13 mouse cellular contexts compared by ENCODE assay signal in genomic region chr8:107544211-107544610, GRCm38 (mm10). TPM values are rescaled to one million over a fixed set of nuclear protein-coding genes. Genes with fewer than 3 reads are reported as not detected.
DNase-seq lines count a peak whose midpoint lies in the region; ATAC-seq and TF ChIP-seq lines count a peak whose summit lies in the region.
"Had no signal": no experiment of that assay in that cellular context is flagged by ENCODE, and none has a peak within 500 bp of the region (broad histone marks: within the 10 kb centered on the region; RNA-seq: fewer than 3 reads in every experiment).

No protein-coding gene starts in this region.

- peaks cover 42% of the 10 kb centered on the region for H3K4me1 ChIP-seq in heart, embryonic 10.5 days
- H3K4me1 ChIP-seq in kidney, embryonic 15.5 days, result peaks cover 18% of the 10 kb centered on the region
- H3K4me1 ChIP-seq in stomach, embryonic 15.5 days, result 0 out of 2 replicates have a peak, but pooled peaks cover 7% of the 10 kb centered on the region
- no peaks in the 10 kb centered on the region for H3K4me1 ChIP-seq in stomach, postnatal 0 days (replicated peaks; ENCODE audit: control insufficient read depth, insufficient read depth)
- peaks cover 6% of the 10 kb centered on the region for H3K4me1 ChIP-seq in stomach, embryonic 16.5 days (ENCODE audit: control insufficient read depth, insufficient read depth, low read length)

- no peaks in the 10 kb centered on the region for H3K9me3 ChIP-seq in heart, embryonic 10.5 days
- no peaks in the 10 kb centered on the region for H3K9me3 ChIP-seq in kidney, embryonic 15.5 days (replicated peaks)
- no peaks in the 10 kb centered on the region for H3K9me3 ChIP-seq in stomach, embryonic 15.5 days
- no peaks in the 10 kb centered on the region for H3K9me3 ChIP-seq in stomach, postnatal 0 days (ENCODE audit: control insufficient read depth, low read length)
- no peaks in the 10 kb centered on the region for H3K9me3 ChIP-seq in stomach, embryonic 16.5 days (replicated peaks; ENCODE audit: control insufficient read depth, low read length)

- no peak for TF ChIP-seq EP300 in stomach, postnatal 0 days (optimal IDR thresholded peaks at IDR 0.05)

- no peak overlapping the region for H3K9ac ChIP-seq in kidney, embryonic 15.5 days
- H3K9ac ChIP-seq in stomach, embryonic 15.5 days, result no peak overlapping the region
- H3K9ac ChIP-seq in stomach, postnatal 0 days (ENCODE audit: low read length), result no peak overlapping the region
- no peak overlapping the region for H3K9ac ChIP-seq in stomach, embryonic 16.5 days (ENCODE audit: low read length)

- H3K36me3 ChIP-seq in heart, embryonic 10.5 days, result peaks cover 18% of the 10 kb centered on the region
- peaks cover 27% of the 10 kb centered on the region for H3K36me3 ChIP-seq in kidney, embryonic 15.5 days
- no peaks in the 10 kb centered on the region for H3K36me3 ChIP-seq in stomach, embryonic 15.5 days
- peaks cover 5% of the 10 kb centered on the region; the same call in 1 of the 2 replicates for H3K36me3 ChIP-seq in stomach, postnatal 0 days (ENCODE audit: control insufficient read depth, insufficient read depth, low read length)
- H3K36me3 ChIP-seq in stomach, embryonic 16.5 days (ENCODE audit: control insufficient read depth, insufficient read depth, low read length), result no peaks in the 10 kb centered on the region

- peak overlapping the region; percentile 69; the same call in 1 of the 2 replicates for H3K27ac ChIP-seq in heart, embryonic 10.5 days
- H3K27ac ChIP-seq in kidney, embryonic 15.5 days, result peak overlapping the region; percentile 79; the same call in 1 of the 2 replicates
- peak overlapping the region; percentile 65; the same call in 1 of the 2 replicates for H3K27ac ChIP-seq in stomach, embryonic 15.5 days
- no peak overlapping the region for H3K27ac ChIP-seq in stomach, postnatal 0 days (replicated peaks)
- H3K27ac ChIP-seq in stomach, embryonic 16.5 days (ENCODE audit: low read length), result no peak overlapping the region

- H3K27me3 ChIP-seq in heart, embryonic 10.5 days (ENCODE audit: insufficient read depth, poor library complexity, severe bottlenecking), result no peaks in the 10 kb centered on the region
- no peaks in the 10 kb centered on the region for H3K27me3 ChIP-seq in kidney, embryonic 15.5 days
- no peaks in the 10 kb centered on the region for H3K27me3 ChIP-seq in stomach, embryonic 15.5 days (replicated peaks)
- no peaks in the 10 kb centered on the region for H3K27me3 ChIP-seq in stomach, postnatal 0 days (ENCODE audit: control insufficient read depth, insufficient read depth, low read length)
- H3K27me3 ChIP-seq in stomach, embryonic 16.5 days (ENCODE audit: control insufficient read depth, insufficient read depth, low read length), result no peaks in the 10 kb centered on the region

- no peak for DNase-seq in heart, embryonic 10.5 days (ENCODE audit: low spot score)
- DNase-seq in heart, adult 9 months (ENCODE audit: low spot score in 2 of 2), result no peak
- no peak for DNase-seq in kidney, postnatal 14 days
- DNase-seq in stomach, postnatal 0 days (ENCODE audit: low spot score), result no peak
- no peak for DNase-seq in thymus, postnatal 10 days (ENCODE audit: low spot score in 2 of 2)
- DNase-seq: adrenal gland, postnatal 25 days; B cell, adult 2 months; cerebellum, postnatal 25 days; lung, adult 2 months; right cerebral cortex, postnatal 4 days had no signal

- ATAC-seq in kidney, embryonic 15.5 days (replicated peaks; ENCODE audit: low FRiP score), result no peak
- ATAC-seq in stomach, embryonic 15.5 days (ENCODE audit: insufficient read depth, low FRiP score, low read depth), result no peak
- no peak for ATAC-seq in stomach, postnatal 0 days (ENCODE audit: low FRiP score, low TSS enrichment)
- ATAC-seq in stomach, embryonic 16.5 days (ENCODE audit: insufficient read depth, low FRiP score), result peak; percentile 51; the same call in 1 of the 2 replicates

- WGBS in heart, embryonic 10.5 days, result 85% methylated on average over 8 of the region's 8 CpGs
- WGBS in kidney, embryonic 15.5 days, result 68% methylated on average over 8 of the region's 8 CpGs
- WGBS in stomach, embryonic 15.5 days, result 64% methylated on average over 8 of the region's 8 CpGs
- 69% methylated on average over 8 of the region's 8 CpGs for WGBS in stomach, postnatal 0 days
- WGBS in stomach, embryonic 16.5 days, result 69% methylated on average over 8 of the region's 8 CpGs

- H3K4me2 ChIP-seq in kidney, embryonic 15.5 days, result no peak overlapping the region
- H3K4me2 ChIP-seq in stomach, embryonic 15.5 days, result no peak overlapping the region
- no peak overlapping the region for H3K4me2 ChIP-seq in stomach, postnatal 0 days (replicated peaks; ENCODE audit: low read depth)
- no peak overlapping the region for H3K4me2 ChIP-seq in stomach, embryonic 16.5 days (ENCODE audit: low read depth, low read length)

- no peak for TF ChIP-seq CTCF in stomach, postnatal 0 days (IDR thresholded peaks at IDR 0.05; ENCODE audit: low read depth)

- H3K4me3 ChIP-seq in heart, embryonic 10.5 days, result no peak overlapping the region
- no peak overlapping the region for H3K4me3 ChIP-seq in kidney, embryonic 15.5 days (replicated peaks)
- no peak overlapping the region for H3K4me3 ChIP-seq in stomach, embryonic 15.5 days (replicated peaks)
- H3K4me3 ChIP-seq in stomach, postnatal 0 days (ENCODE audit: low read depth, low read length), result no peak overlapping the region
- no peak overlapping the region for H3K4me3 ChIP-seq in stomach, embryonic 16.5 days (replicated peaks; ENCODE audit: low read length)

RNA-seq across cellular contexts. Expression of gene Psmd7, which starts 44.1 kb away (rescaled TPM):
- 248 and 324 TPM in 2 replicates for polyA plus RNA-seq in heart, embryonic 10.5 days (2016; fragmentation: Nextera tagmentation; extraction: Ambion mirVana)
- polyA plus RNA-seq in kidney, embryonic 15.5 days (2015; fragmentation: Nextera tagmentation; extraction: Ambion mirVana), result 249 and 256 TPM in 2 replicates
- 251 and 263 TPM in 2 replicates for polyA plus RNA-seq in stomach, embryonic 15.5 days (2015; fragmentation: Nextera tagmentation; extraction: Ambion mirVana)
- polyA plus RNA-seq in stomach, postnatal 0 days (2015; fragmentation: Nextera tagmentation; extraction: Ambion mirVana), result 180 and 186 TPM in 2 replicates
- polyA plus RNA-seq in stomach, embryonic 16.5 days (2015; fragmentation: Nextera tagmentation; extraction: Ambion mirVana), result 223 and 227 TPM in 2 replicates

Comparison
In these comparisons a context has a peak if more than half of its experiments do, and no peak if none do; other contexts are left out.
1. H3K27ac ChIP-seq: peak in heart, embryonic 10.5 days (single experiment), kidney, embryonic 15.5 days (single experiment) and stomach, embryonic 15.5 days (single experiment); none in stomach, postnatal 0 days (single experiment) and stomach, embryonic 16.5 days (single experiment).